Mouse (Mus musculus) embryonic facial prominence, embryonic 14.5 days (tissue): ENCODE measurements around the gene Amz2. TPM values are rescaled to one million over a fixed set of nuclear protein-coding genes. Genes with fewer than 3 reads are reported as not detected.

ENCODE experiments used
- ATAC-seq: fragments of 200-750 bp; cut with Nextera tagmentation; 2 replicates; pipeline ENCODE4 v1.8.0; 2017; ENCODE audit warnings: low read depth, moderate number of reproducible peaks, moderate TSS enrichment
- DNase-seq: peaks from one replicate; pipeline ENCODE4 v3.0.0-alpha.2; 2015; ENCODE audit warnings: low spot score
- H3K27ac ChIP-seq: fragments of 300-500 bp; sonication (generic); replicated peaks from 2 replicates; pipeline ENCODE4 v1.5.1; 2014; ENCODE audit warnings: low read depth, mild to moderate bottlenecking, low read length, moderate library complexity
- H3K27me3 ChIP-seq: fragments of 300-500 bp; sonication (generic); replicated peaks from 2 replicates; pipeline ENCODE4 v1.6.1; 2014; ENCODE audit warnings: low read length; ENCODE audit not compliant: control insufficient read depth, insufficient read depth
- H3K36me3 ChIP-seq: fragments of 300-500 bp; sonication (generic); 2 replicates; pipeline ENCODE4 v1.6.1; 2014; ENCODE audit warnings: low read length, mixed read lengths; ENCODE audit not compliant: control insufficient read depth, insufficient read depth
- H3K4me1 ChIP-seq: fragments of 300-500 bp; sonication (generic); 2 replicates; pipeline ENCODE4 v1.6.1; 2014; ENCODE audit warnings: antibody characterized with exemption, low read length; ENCODE audit not compliant: control insufficient read depth, insufficient read depth
- H3K4me2 ChIP-seq: fragments of 300-500 bp; sonication (generic); 2 replicates; pipeline ENCODE4 v1.6.1; 2014; ENCODE audit warnings: low read depth, mild to moderate bottlenecking, low read length, moderate library complexity, mixed read lengths
- H3K4me3 ChIP-seq: fragments of 300-500 bp; sonication (generic); 2 replicates; pipeline ENCODE4 v1.5.1; 2014; ENCODE audit warnings: low read depth, mild to moderate bottlenecking, low read length
- H3K9ac ChIP-seq: fragments of 300-500 bp; sonication (generic); 2 replicates; pipeline ENCODE4 v1.6.1; 2014; ENCODE audit warnings: low read depth, mild to moderate bottlenecking, low read length, moderate library complexity, mixed read lengths
- H3K9me3 ChIP-seq: fragments of 300-500 bp; sonication (generic); 2 replicates; pipeline ENCODE4 v1.6.1; 2016; ENCODE audit warnings: low read length; ENCODE audit not compliant: control insufficient read depth
- WGBS: fragments of 180-500 bp; shearing (Covaris S2); extraction: QIAGEN DNeasy Blood & Tissue Kit; methylation state at CpG from one replicate; pipeline ENCODE4 v1.1.7; 2014; 5-methylcytosine and 5-hydroxymethylcytosine counted together
- polyA plus RNA-seq: library from polyadenylated mRNA; unstranded; fragments of >200 nt; fragmentation: Nextera tagmentation; extraction: Ambion mirVana; gene quantifications from 2 replicates; pipeline ENCODE4 v1.2.1, GENCODE M21; 2014

Gene Amz2
- polyA plus RNA-seq, 1 experiment from 2014 or later = 39.3 TPM

GRCm38 (mm10) chr11:109444600-109444999 is 18.9 kb downstream of the Amz2 start:
- DNase-seq = no peak
- Histone ChIP-seq H3K27me3 (no peaks in the 10 kb centered on the region), H3K9me3 (no peaks in the 10 kb centered on the region), H3K9ac (no peak overlapping the region), H3K4me3 (no peak overlapping the region), H3K36me3 (no peaks in the 10 kb centered on the region), H3K27ac (no peak overlapping the region), H3K4me1 (no peaks in the 10 kb centered on the region; the same call in 1 of the 2 replicates), H3K4me2 (no peak overlapping the region)
- no peak for ATAC-seq
- WGBS = 47% methylated on average over 7 of the region's 7 CpGs

GRCm38 (mm10) chr11:109445438-109446035 is 19.8 kb downstream of the Amz2 start:
- H3K27me3 ChIP-seq = no peaks in the 10 kb centered on the region
- H3K27ac ChIP-seq = no peak overlapping the region
- DNase-seq (peak; percentile 67), ATAC-seq (peak; percentile 55; the same call in 1 of the 2 replicates)
- no peaks in the 10 kb centered on the region for H3K4me1 ChIP-seq
- WGBS = 44% methylated on average over 13 of the region's 13 CpGs
- H3K9ac ChIP-seq = no peak overlapping the region
- no peak overlapping the region for H3K4me2 ChIP-seq
- no peak overlapping the region for H3K4me3 ChIP-seq
- H3K36me3 ChIP-seq = no peaks in the 10 kb centered on the region
- no peaks in the 10 kb centered on the region for H3K9me3 ChIP-seq

GRCm38 (mm10) chr11:109451169-109451568 is 25.4 kb downstream of the Amz2 start:
- H3K4me1 ChIP-seq = no peaks in the 10 kb centered on the region
- DNase-seq = no peak
- ATAC-seq = no peak
- H3K36me3 ChIP-seq = 0 out of 2 replicates have a peak, but pooled peaks cover 13% of the 10 kb centered on the region
- H3K27ac ChIP-seq = no peak overlapping the region
- no peak overlapping the region for H3K4me3 ChIP-seq
- 80% methylated on average over 11 of the region's 11 CpGs for WGBS
- no peak overlapping the region for H3K4me2 ChIP-seq
- H3K9ac ChIP-seq = no peak overlapping the region
- no peaks in the 10 kb centered on the region for H3K27me3 ChIP-seq
- no peaks in the 10 kb centered on the region for H3K9me3 ChIP-seq

- Histone ChIP-seq H3K4me2 (no peak overlapping the region), H3K27me3 (no peaks in the 10 kb centered on the region), H3K4me3 (no peak overlapping the region), H3K36me3 (0 out of 2 replicates have a peak, but pooled peaks cover 13% of the 10 kb centered on the region), H3K9me3 (no peaks in the 10 kb centered on the region), H3K9ac (no peak overlapping the region), H3K4me1 (no peaks in the 10 kb centered on the region), H3K27ac (no peak overlapping the region)
- ATAC-seq (no peak), DNase-seq (no peak)
- WGBS = 80% methylated on average over 5 of the region's 5 CpGs
Observed at GRCm38 (mm10) chr11:109456261-109456660, 30.5 kb downstream of the Amz2 start.

- Histone ChIP-seq H3K27ac (no peak overlapping the region), H3K9me3 (no peaks in the 10 kb centered on the region), H3K9ac (no peak overlapping the region), H3K4me1 (no peaks in the 10 kb centered on the region), H3K4me2 (no peak overlapping the region), H3K36me3 (0 out of 2 replicates have a peak, but pooled peaks cover 9% of the 10 kb centered on the region), H3K4me3 (no peak overlapping the region), H3K27me3 (no peaks in the 10 kb centered on the region)
- DNase-seq = no peak
- WGBS = 95% methylated on average over 11 of the region's 11 CpGs
- ATAC-seq = no peak
Observed at GRCm38 (mm10) chr11:109458165-109458564, 32.4 kb downstream of the Amz2 start.

GRCm38 (mm10) chr11:109460586-109460985 is 34.8 kb downstream of the Amz2 start:
- H3K36me3 ChIP-seq = 0 out of 2 replicates have a peak, but pooled peaks cover 2% of the 10 kb centered on the region
- WGBS = 64% methylated on average over 5 of the region's 5 CpGs
- ATAC-seq = no peak

GRCm38 (mm10) chr11:109465068-109465467 is 39.3 kb downstream of the Amz2 start:
- no peak overlapping the region for H3K9ac ChIP-seq
- ATAC-seq = no peak
- no peak overlapping the region for H3K4me3 ChIP-seq
- no peak overlapping the region for H3K27ac ChIP-seq
- no peak overlapping the region for H3K4me2 ChIP-seq
- H3K4me1 ChIP-seq = no peaks in the 10 kb centered on the region
- H3K9me3 ChIP-seq = no peaks in the 10 kb centered on the region
- no peaks in the 10 kb centered on the region for H3K27me3 ChIP-seq
- H3K36me3 ChIP-seq = no peaks in the 10 kb centered on the region
- 90% methylated on average over 4 of the region's 4 CpGs for WGBS
- DNase-seq = no peak

More at GRCm38 (mm10) chr11:109460586-109460985, 34.8 kb downstream of the Amz2 start:
- Histone ChIP-seq H3K9ac (no peak overlapping the region), H3K27me3 (no peaks in the 10 kb centered on the region), H3K4me2 (no peak overlapping the region), H3K27ac (no peak overlapping the region), H3K9me3 (no peaks in the 10 kb centered on the region), H3K4me1 (no peaks in the 10 kb centered on the region), H3K4me3 (no peak overlapping the region)
- no peak for DNase-seq

- Histone ChIP-seq H3K9ac (no peak overlapping the region), H3K27ac (no peak overlapping the region), H3K4me1 (no peaks in the 10 kb centered on the region), H3K4me3 (no peak overlapping the region), H3K27me3 (no peaks in the 10 kb centered on the region), H3K4me2 (no peak overlapping the region), H3K36me3 (no peaks in the 10 kb centered on the region), H3K9me3 (no peaks in the 10 kb centered on the region)
- 74% methylated on average over 8 of the region's 8 CpGs for WGBS
- no peak for DNase-seq
- ATAC-seq = no peak
Observed at GRCm38 (mm10) chr11:109466987-109467386, 41.2 kb downstream of the Amz2 start.

- ATAC-seq = no peak
- 85% methylated on average over 5 of the region's 5 CpGs for WGBS
- no peak overlapping the region for H3K4me2 ChIP-seq
Observed at GRCm38 (mm10) chr11:109468133-109468532, 42.4 kb downstream of the Amz2 start.

More at GRCm38 (mm10) chr11:109468133-109468532, 42.4 kb downstream of the Amz2 start:
- Histone ChIP-seq H3K9ac (no peak overlapping the region), H3K9me3 (no peaks in the 10 kb centered on the region), H3K27me3 (no peaks in the 10 kb centered on the region), H3K4me3 (no peak overlapping the region), H3K27ac (no peak overlapping the region), H3K36me3 (no peaks in the 10 kb centered on the region), H3K4me1 (no peaks in the 10 kb centered on the region)
- no peak for DNase-seq
